Mouse (Mus musculus) B cell, adult (primary cell): ENCODE data around the gene Olfr975. TPM values are rescaled to one million over a fixed set of nuclear protein-coding genes. Genes with fewer than 3 reads are reported as not detected.

Experiments
- total RNA-seq: library from RNA; stranded (reverse); gene quantifications from 4 replicates; pipeline ENCODE4 v1.2.4, GENCODE M21; 2023; ENCODE audit not compliant: inconsistent age

The Olfr975 gene
- not detected in 4 replicates for total RNA-seq

GRCm38 (mm10) chr9:39951946-39952345, at the start of gene Olfr975:
Gene Olfr975 (minus strand): TSS chr9:39952046.

DNA sequence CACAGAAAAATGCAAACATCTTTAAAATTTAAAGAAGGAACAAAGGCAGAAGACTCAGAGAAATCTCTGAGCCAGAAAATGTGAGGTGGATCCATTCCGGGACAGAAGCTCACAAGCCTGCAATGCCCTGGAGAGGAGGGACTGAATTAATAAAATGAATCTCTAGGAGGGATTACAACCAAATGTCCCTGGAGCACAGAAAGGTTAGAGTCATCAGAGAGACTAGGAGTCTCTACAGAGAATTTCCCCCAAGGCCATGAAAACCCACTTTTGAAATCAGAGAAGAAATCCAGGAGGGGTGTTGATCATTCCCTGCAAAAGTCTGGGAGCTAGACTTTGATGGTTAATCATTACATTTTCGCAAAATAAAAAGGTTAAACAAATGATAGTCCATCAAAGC, 40.0 kb upstream of the Olfr975 start, which contains the start of gene Olfr978:
Gene Olfr978 (plus strand): TSS at position 301 of the 400 bp plus-strand sequence.

GRCm38 (mm10) chr9:39961033-39961432, 9.2 kb upstream of the Olfr975 start, which contains the start of gene Olfr976:
Gene Olfr976 (minus strand): TSS chr9:39961133.

DNA sequence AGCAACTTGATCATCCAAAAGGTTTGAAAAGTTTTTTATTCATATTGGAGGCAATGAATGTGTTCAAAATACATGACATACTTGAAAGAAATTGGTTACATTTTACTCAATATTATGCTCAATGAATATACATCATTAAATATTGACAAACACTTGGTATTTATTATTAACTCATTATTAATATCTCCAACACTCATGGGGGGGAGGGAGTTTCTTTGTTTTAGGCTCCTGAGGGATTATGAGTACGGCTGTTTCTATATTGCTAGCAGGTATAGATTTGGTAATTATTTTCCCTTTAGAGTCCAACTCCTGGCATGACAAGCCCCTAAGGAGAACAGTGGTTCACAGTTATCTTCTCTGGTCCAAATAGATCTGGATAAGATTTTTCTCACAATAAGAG, 14.6 kb downstream of the Olfr975 start, which contains the start of gene Olfr974:
Gene Olfr974 (plus strand): TSS at position 301 of the 400 bp plus-strand sequence.

DNA sequence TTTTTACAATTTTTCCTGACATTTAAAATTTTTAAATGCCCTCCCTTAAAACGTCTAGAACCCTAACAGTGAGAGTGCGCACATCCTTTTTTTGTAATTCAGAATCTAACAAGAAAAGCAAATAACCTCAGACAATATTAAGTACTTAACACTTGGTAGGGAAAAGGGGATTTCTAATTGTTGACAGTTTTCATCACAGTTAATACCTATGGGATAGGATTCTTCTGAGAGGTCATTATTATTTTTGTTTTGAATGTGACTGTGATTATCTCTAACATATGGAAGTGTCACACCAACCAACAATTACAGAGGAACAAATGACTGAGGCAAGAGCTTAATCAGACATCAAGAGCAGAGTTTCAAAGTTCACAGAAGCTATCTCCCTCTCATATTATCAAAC, 44.8 kb downstream of the Olfr975 start, which contains the start of gene Olfr229:
Gene Olfr229 (plus strand): TSS at position 301 of the 400 bp plus-strand sequence.

Other genes with a start within 250 kb of the Olfr975 start
- gene Olfr149, start 244.9 kb downstream of the Olfr975 start, total RNA-seq: not detected in 4 replicates
- gene Olfr965, start 240.7 kb downstream of the Olfr975 start, total RNA-seq: not detected in 4 replicates
- gene Olfr150, start 221.1 kb downstream of the Olfr975 start, total RNA-seq: not detected in 4 replicates
- not detected in 4 replicates for gene Olfr967, start 205.8 kb downstream of the Olfr975 start, total RNA-seq
- gene Olfr968, start 168.8 kb downstream of the Olfr975 start, total RNA-seq: not detected in 4 replicates
- gene Olfr969, start 161.1 kb downstream of the Olfr975 start, total RNA-seq: not detected in 4 replicates
- gene Olfr970, start 143.2 kb downstream of the Olfr975 start, total RNA-seq: not detected in 4 replicates
- not detected in 4 replicates for gene Olfr971, start 115.2 kb downstream of the Olfr975 start, total RNA-seq
- not detected in 4 replicates for gene Olfr972, start 85.6 kb downstream of the Olfr975 start, total RNA-seq
- gene Olfr229, start 44.7 kb downstream of the Olfr975 start, total RNA-seq: not detected in 4 replicates
- not detected in 4 replicates for gene Olfr974, start 14.5 kb downstream of the Olfr975 start, total RNA-seq
- not detected in 4 replicates for gene Olfr976, start 9.1 kb upstream of the Olfr975 start, total RNA-seq
- gene Olfr978, start 40.1 kb upstream of the Olfr975 start, total RNA-seq: not detected in 4 replicates
- gene Olfr979, start 51.4 kb upstream of the Olfr975 start, total RNA-seq: not detected in 4 replicates
- gene Olfr980, start 57.5 kb upstream of the Olfr975 start, total RNA-seq: not detected in 4 replicates
- not detected in 4 replicates for gene Olfr981, start 69.4 kb upstream of the Olfr975 start, total RNA-seq
- not detected in 4 replicates for gene Olfr982, start 121.8 kb upstream of the Olfr975 start, total RNA-seq
- not detected in 4 replicates for gene Olfr983, start 141.5 kb upstream of the Olfr975 start, total RNA-seq
- gene Olfr984, start 162.2 kb upstream of the Olfr975 start, total RNA-seq: not detected in 4 replicates
- gene Olfr985, start 178.1 kb upstream of the Olfr975 start, total RNA-seq: not detected in 4 replicates
- gene Tmem225, start 196.1 kb upstream of the Olfr975 start, total RNA-seq: not detected in 4 replicates
- not detected in 4 replicates for gene Olfr986, start 228.9 kb upstream of the Olfr975 start, total RNA-seq
- 1.5 to 2.3 TPM (median 1.9 TPM) in 4 replicates for gene Zfp202, start 240.3 kb upstream of the Olfr975 start, total RNA-seq